Mouse (Mus musculus) heart, embryonic 12.5 days (tissue): ENCODE data around the gene Hist1h2ag. TPM values are rescaled to one million over a fixed set of nuclear protein-coding genes. Genes with fewer than 3 reads are reported as not detected.
"Not testable (repeated sequence)": the region's sequence is repeated elsewhere in the genome, so short reads cannot be mapped to it uniquely, and the experiment has no call there.

Experiments
- ATAC-seq: fragments of 200-750 bp; cut with Nextera tagmentation; 2 replicates; pipeline ENCODE4 v1.8.0; 2017; ENCODE audit warnings: moderate TSS enrichment, moderate library complexity; ENCODE audit not compliant: insufficient number of reproducible peaks, low FRiP score
- H3K27ac ChIP-seq: fragments of 300-500 bp; sonication (generic); 2 replicates; pipeline ENCODE4 v1.5.1; 2016; ENCODE audit warnings: mild to moderate bottlenecking, moderate library complexity; ENCODE audit not compliant: poor library complexity, severe bottlenecking
- H3K27me3 ChIP-seq: fragments of 300-500 bp; sonication (generic); replicated peaks from 2 replicates; pipeline ENCODE4 v1.6.1; 2016; ENCODE audit warnings: mild to moderate bottlenecking, moderate library complexity
- H3K36me3 ChIP-seq: fragments of 300-500 bp; sonication (generic); 2 replicates; pipeline ENCODE4 v1.6.1; 2016; ENCODE audit warnings: mild to moderate bottlenecking, moderate library complexity
- H3K4me1 ChIP-seq: fragments of 300-500 bp; sonication (generic); replicated peaks from 2 replicates; pipeline ENCODE4 v1.6.1; 2016; ENCODE audit warnings: mild to moderate bottlenecking
- H3K4me2 ChIP-seq: fragments of 300-500 bp; sonication (generic); 2 replicates; pipeline ENCODE4 v1.6.1; 2016; ENCODE audit warnings: mild to moderate bottlenecking, moderate library complexity
- H3K4me3 ChIP-seq: fragments of 300-500 bp; sonication (generic); 2 replicates; pipeline ENCODE4 v1.5.1; 2016; ENCODE audit warnings: mild to moderate bottlenecking
- H3K9ac ChIP-seq: fragments of 300-500 bp; sonication (generic); 2 replicates; pipeline ENCODE4 v1.6.1; 2016; ENCODE audit warnings: mild to moderate bottlenecking, moderate library complexity
- H3K9me3 ChIP-seq: fragments of 300-500 bp; sonication (generic); replicated peaks from 2 replicates; pipeline ENCODE4 v1.6.1; 2016; ENCODE audit warnings: mild to moderate bottlenecking, moderate library complexity
- WGBS: fragments of 180-500 bp; shearing (Covaris S2); methylation state at CpG from one replicate; pipeline ENCODE4 v1.1.7; 2016; 5-methylcytosine and 5-hydroxymethylcytosine counted together
- polyA plus RNA-seq: library from polyadenylated mRNA; unstranded; fragments of >200 nt; fragmentation: Nextera tagmentation; extraction: Ambion mirVana; gene quantifications from 2 replicates; pipeline ENCODE4 v1.2.1, GENCODE M21; 2016

Hist1h2ag gene
- polyA plus RNA-seq, 1 experiment from 2014 or later = 14.5 TPM

- ATAC-seq = peak; percentile 34
- H3K27me3 ChIP-seq = no peaks in the 10 kb centered on the region
- 7% methylated on average over 22 of the region's 23 CpGs for WGBS
- peak overlapping the region; percentile 78 for H3K27ac ChIP-seq
- H3K36me3 ChIP-seq = no peaks in the 10 kb centered on the region
- no peaks in the 10 kb centered on the region for H3K9me3 ChIP-seq
- peak overlapping the region; percentile 37 for H3K4me3 ChIP-seq
- peak overlapping the region; percentile 68 for H3K9ac ChIP-seq
- peak overlapping the region; percentile 70 for H3K4me2 ChIP-seq
- H3K4me1 ChIP-seq = peaks cover 27% of the 10 kb centered on the region
These were observed 6.4 kb downstream of the Hist1h2ag start for GRCm38 (mm10) chr13:22036149-22036956.

GRCm38 (mm10) chr13:22035267-22036148, 7.2 kb downstream of the Hist1h2ag start, which contains the start of the genes Hist1h2ah and Hist1h2bk:
TSS of gene Hist1h2ah (minus strand) at chr13:22035568.
TSS of gene Hist1h2bk (plus strand) at chr13:22035870.
- ATAC-seq = peak; percentile 96

GRCm38 (mm10) chr13:22034443-22035266, 8.1 kb downstream of the Hist1h2ag start:
- peak overlapping the region; percentile 77 for H3K27ac ChIP-seq
- peak overlapping the region; percentile 70 for H3K4me2 ChIP-seq
- WGBS = under 1% methylated on average over 14 of the region's 14 CpGs
- peak overlapping the region; percentile 48 for H3K4me3 ChIP-seq
- peaks cover 18% of the 10 kb centered on the region for H3K4me1 ChIP-seq
- no peaks in the 10 kb centered on the region for H3K27me3 ChIP-seq
- peak overlapping the region; percentile 76 for H3K9ac ChIP-seq
- H3K9me3 ChIP-seq = no peaks in the 10 kb centered on the region
- peak; percentile 43 for ATAC-seq
- H3K36me3 ChIP-seq = no peaks in the 10 kb centered on the region

More at GRCm38 (mm10) chr13:22035267-22036148, 7.2 kb downstream of the Hist1h2ag start, which contains the start of the genes Hist1h2ah and Hist1h2bk:
- WGBS = under 1% methylated on average over 29 of the region's 69 CpGs
- H3K36me3 ChIP-seq, H3K27me3 ChIP-seq, H3K9me3 ChIP-seq: not testable (repeated sequence)
- Histone ChIP-seq H3K9ac (peak within 1 kb of the TSS; percentile 76), H3K4me2 (peak within 1 kb of the TSS; percentile 70), H3K4me1 (peaks cover 23% of the 10 kb centered on the region), H3K27ac (peak within 1 kb of the TSS; percentile 78), H3K4me3 (peak within 1 kb of the TSS; percentile 50)

- Histone ChIP-seq H3K36me3 (no peaks in the 10 kb centered on the region), H3K4me3 (peak overlapping the region; percentile 48), H3K9ac (peak overlapping the region; percentile 23; the same call in 1 of the 2 replicates), H3K9me3 (no peaks in the 10 kb centered on the region), H3K27ac (no peak overlapping the region), H3K4me2 (peak overlapping the region; percentile 70), H3K27me3 (no peaks in the 10 kb centered on the region), H3K4me1 (peaks cover 18% of the 10 kb centered on the region)
- WGBS = 54% methylated on average over 5 of the region's 5 CpGs
- no peak for ATAC-seq
These were observed 8.9 kb downstream of the Hist1h2ag start for GRCm38 (mm10) chr13:22033741-22034442.

GRCm38 (mm10) chr13:22030493-22030892, 12.3 kb downstream of the Hist1h2ag start:
- WGBS = 17% methylated on average over 4 of the region's 4 CpGs
- no peaks in the 10 kb centered on the region for H3K9me3 ChIP-seq
- H3K4me1 ChIP-seq = peaks cover 10% of the 10 kb centered on the region
- ATAC-seq = no peak
- H3K36me3 ChIP-seq = no peaks in the 10 kb centered on the region
- H3K27me3 ChIP-seq = no peaks in the 10 kb centered on the region
- no peak overlapping the region for H3K9ac ChIP-seq
- no peak overlapping the region for H3K27ac ChIP-seq
- no peak overlapping the region for H3K4me3 ChIP-seq
- no peak overlapping the region for H3K4me2 ChIP-seq

GRCm38 (mm10) chr13:22029928-22030327, 12.8 kb downstream of the Hist1h2ag start:
- H3K27ac ChIP-seq = no peak overlapping the region
- WGBS = 32% methylated on average over 8 of the region's 8 CpGs
- H3K4me2 ChIP-seq = no peak overlapping the region
- H3K4me3 ChIP-seq = no peak overlapping the region
- no peaks in the 10 kb centered on the region for H3K9me3 ChIP-seq
- peaks cover 10% of the 10 kb centered on the region for H3K4me1 ChIP-seq
- ATAC-seq = no peak
- no peaks in the 10 kb centered on the region for H3K36me3 ChIP-seq
- H3K27me3 ChIP-seq = no peaks in the 10 kb centered on the region
- H3K9ac ChIP-seq = no peak overlapping the region

- H3K36me3 ChIP-seq = no peaks in the 10 kb centered on the region
These were observed 13.9 kb downstream of the Hist1h2ag start for GRCm38 (mm10) chr13:22028673-22029460.

GRCm38 (mm10) chr13:22026058-22027031, 16.4 kb downstream of the Hist1h2ag start:
- Histone ChIP-seq H3K9ac (peak overlapping the region; percentile 71), H3K27me3 (no peaks in the 10 kb centered on the region), H3K9me3 (no peaks in the 10 kb centered on the region), H3K36me3 (no peaks in the 10 kb centered on the region), H3K4me2 (peak overlapping the region; percentile 78), H3K4me1 (no peaks in the 10 kb centered on the region), H3K4me3 (peak overlapping the region; percentile 66), H3K27ac (no peak overlapping the region)
- 2% methylated on average over 35 of the region's 35 CpGs for WGBS
- no peak; the same call in 1 of the 2 replicates for ATAC-seq

More at GRCm38 (mm10) chr13:22028673-22029460, 13.9 kb downstream of the Hist1h2ag start:
- peak overlapping the region; percentile 85 for H3K27ac ChIP-seq
- under 1% methylated on average over 40 of the region's 40 CpGs for WGBS
- ATAC-seq = peak; percentile 83
- H3K9me3 ChIP-seq = no peaks in the 10 kb centered on the region
- peak overlapping the region; percentile 66 for H3K4me2 ChIP-seq
- H3K4me3 ChIP-seq = peak overlapping the region; percentile 60
- peak overlapping the region; percentile 78 for H3K9ac ChIP-seq
- no peaks in the 10 kb centered on the region for H3K27me3 ChIP-seq
- H3K4me1 ChIP-seq = peaks cover 1% of the 10 kb centered on the region

GRCm38 (mm10) chr13:22022241-22022640, 20.5 kb downstream of the Hist1h2ag start:
- peak overlapping the region; percentile 47; the same call in 1 of the 2 replicates for H3K27ac ChIP-seq
- H3K9me3 ChIP-seq = no peaks in the 10 kb centered on the region
- H3K4me1 ChIP-seq = no peaks in the 10 kb centered on the region
- peak overlapping the region; percentile 61 for H3K4me3 ChIP-seq
- peak overlapping the region; percentile 79 for H3K4me2 ChIP-seq
- H3K9ac ChIP-seq = peak overlapping the region; percentile 71
- WGBS = under 1% methylated on average over 9 of the region's 9 CpGs
- ATAC-seq = peak; percentile 80
- H3K36me3 ChIP-seq = no peaks in the 10 kb centered on the region
- H3K27me3 ChIP-seq = no peaks in the 10 kb centered on the region
